Mouse (Mus musculus) liver, embryonic 11.5 days (tissue): ENCODE measurements around the gene Rarg. TPM values are rescaled to one million over a fixed set of nuclear protein-coding genes. Genes with fewer than 3 reads are reported as not detected.
A peak's percentile ranks its signal among the peaks of the same experiment; 100 is the strongest.

Experiments
- ATAC-seq: fragments of 200-750 bp; cut with Nextera tagmentation; replicated peaks from 2 replicates; pipeline ENCODE4 v1.8.0; 2017; ENCODE audit warnings: moderate number of reproducible peaks, mild to moderate bottlenecking, moderate TSS enrichment, moderate library complexity; ENCODE audit not compliant: low FRiP score
- DNase-seq: peaks from one replicate; pipeline ENCODE4 v3.0.0-alpha.2; 2017; ENCODE audit warnings: low spot score
- H3K27ac ChIP-seq: fragments of 300-500 bp; sonication (generic); 2 replicates; pipeline ENCODE4 v1.5.1; 2014; ENCODE audit warnings: mild to moderate bottlenecking, low read depth, low read length, control low read depth
- H3K27me3 ChIP-seq: fragments of 300-500 bp; sonication (generic); replicated peaks from 2 replicates; pipeline ENCODE4 v1.6.1; 2014; ENCODE audit warnings: low read length, mixed read lengths; ENCODE audit not compliant: control insufficient read depth, insufficient read depth
- H3K36me3 ChIP-seq: fragments of 300-500 bp; sonication (generic); 2 replicates; pipeline ENCODE4 v1.6.1; 2014; ENCODE audit warnings: mild to moderate bottlenecking, low read length, moderate library complexity, mixed read lengths; ENCODE audit not compliant: control insufficient read depth, insufficient read depth
- H3K4me1 ChIP-seq: fragments of 300-500 bp; sonication (generic); replicated peaks from 2 replicates; pipeline ENCODE4 v1.6.1; 2014; ENCODE audit warnings: low read length, mixed read lengths; ENCODE audit not compliant: control insufficient read depth, insufficient read depth
- H3K4me2 ChIP-seq: fragments of 300-500 bp; sonication (generic); 2 replicates; pipeline ENCODE4 v1.6.1; 2014; ENCODE audit warnings: mild to moderate bottlenecking, control low read depth, moderate library complexity
- H3K4me3 ChIP-seq: fragments of 300-500 bp; sonication (generic); 2 replicates; pipeline ENCODE4 v1.5.1; 2014; ENCODE audit warnings: low read depth, low read length, control low read depth
- H3K9ac ChIP-seq: fragments of 300-500 bp; sonication (generic); 2 replicates; pipeline ENCODE4 v1.6.1; 2014; ENCODE audit warnings: low read depth, low read length, control low read depth
- H3K9me3 ChIP-seq: fragments of 300-500 bp; sonication (generic); 2 replicates; pipeline ENCODE4 v1.6.1; 2016; ENCODE audit warnings: low read length, inconsistent platforms, mixed read lengths; ENCODE audit not compliant: control insufficient read depth
- WGBS: fragments of 180-500 bp; shearing (Covaris S2); extraction: QIAGEN DNeasy Blood & Tissue Kit; methylation state at CpG from one replicate; pipeline ENCODE4 v1.1.7; 2014; 5-methylcytosine and 5-hydroxymethylcytosine counted together
- polyA plus RNA-seq: library from polyadenylated mRNA; unstranded; fragments of >200 nt; fragmentation: Nextera tagmentation; extraction: Ambion mirVana; gene quantifications from 2 replicates; pipeline ENCODE4 v1.2.1, GENCODE M21; 2014

Gene Rarg
- 11.1 and 11.5 TPM in 2 replicates for polyA plus RNA-seq

- DNase-seq (no peak), ATAC-seq (no peak; the same call in 1 of the 2 replicates)
- peak within 1 kb of the TSS; percentile 59 for H3K4me3 ChIP-seq
- H3K4me2 ChIP-seq, result peak within 1 kb of the TSS; percentile 89
- peak within 1 kb of the TSS; percentile 40; the same call in 1 of the 2 replicates for H3K9ac ChIP-seq
- H3K4me1 ChIP-seq, result peaks cover 19% of the 10 kb centered on the region
- WGBS, result 1% methylated on average over 43 of the region's 46 CpGs
- H3K36me3 ChIP-seq, result no peaks in the 10 kb centered on the region
- H3K9me3 ChIP-seq, result no peaks in the 10 kb centered on the region
- peak within 1 kb of the TSS; percentile 19; the same call in 1 of the 2 replicates for H3K27ac ChIP-seq
- peaks cover 81% of the 10 kb centered on the region for H3K27me3 ChIP-seq
Observed at GRCm38 (mm10) chr15:102257202-102258075, at the start of gene Rarg. TSS of gene Rarg (minus strand) at chr15:102257517.

- 79% methylated on average over 6 of the region's 6 CpGs for WGBS
- H3K27ac ChIP-seq, result no peak overlapping the region
- no peak overlapping the region for H3K4me2 ChIP-seq
- DNase-seq (no peak), ATAC-seq (no peak)
- no peak overlapping the region for H3K9ac ChIP-seq
- no peaks in the 10 kb centered on the region for H3K27me3 ChIP-seq
- no peaks in the 10 kb centered on the region for H3K9me3 ChIP-seq
- H3K4me3 ChIP-seq, result no peak overlapping the region
- H3K36me3 ChIP-seq, result peaks cover 64% of the 10 kb centered on the region
- H3K4me1 ChIP-seq, result no peaks in the 10 kb centered on the region; the same call in 1 of the 2 replicates
Observed at GRCm38 (mm10) chr15:102302542-102302941, 45.2 kb upstream of the Rarg start.

GRCm38 (mm10) chr15:102296368-102297006, 39.2 kb upstream of the Rarg start:
- WGBS, result 3% methylated on average over 24 of the region's 24 CpGs
- Histone ChIP-seq H3K27ac (peak overlapping the region; percentile 46; the same call in 1 of the 2 replicates), H3K4me2 (peak overlapping the region; percentile 68), H3K4me1 (peaks cover 3% of the 10 kb centered on the region), H3K9me3 (no peaks in the 10 kb centered on the region), H3K36me3 (peaks cover 27% of the 10 kb centered on the region), H3K4me3 (peak overlapping the region; percentile 72), H3K9ac (peak overlapping the region; percentile 72), H3K27me3 (no peaks in the 10 kb centered on the region)
- no peak; the same call in none of the 2 replicates for ATAC-seq
- DNase-seq, result no peak

- Histone ChIP-seq H3K4me2 (peak within 1 kb of the TSS; percentile 68), H3K4me3 (peak within 1 kb of the TSS; percentile 72), H3K27me3 (no peaks in the 10 kb centered on the region), H3K36me3 (peaks cover 20% of the 10 kb centered on the region), H3K4me1 (peaks cover 3% of the 10 kb centered on the region), H3K27ac (peak within 1 kb of the TSS; percentile 46; the same call in 1 of the 2 replicates), H3K9ac (peak within 1 kb of the TSS; percentile 72), H3K9me3 (no peaks in the 10 kb centered on the region)
- DNase-seq, result peak; percentile 93
- WGBS, result 7% methylated on average over 25 of the region's 25 CpGs
- ATAC-seq, result peak; percentile 98
Observed at GRCm38 (mm10) chr15:102295633-102296367, 38.5 kb upstream of the Rarg start, which contains the start of gene Espl1. TSS of gene Espl1 (plus strand) at chr15:102296266.

GRCm38 (mm10) chr15:102287395-102287794, 30.1 kb upstream of the Rarg start:
- Histone ChIP-seq H3K36me3 (no peaks in the 10 kb centered on the region), H3K4me2 (no peak overlapping the region), H3K4me1 (peaks cover 14% of the 10 kb centered on the region), H3K27ac (no peak overlapping the region), H3K4me3 (no peak overlapping the region), H3K9me3 (no peaks in the 10 kb centered on the region), H3K27me3 (no peaks in the 10 kb centered on the region), H3K9ac (no peak overlapping the region)
- no peak for DNase-seq
- peak; percentile 55; the same call in 1 of the 2 replicates for ATAC-seq

GRCm38 (mm10) chr15:102283648-102284047, 26.3 kb upstream of the Rarg start:
- WGBS, result 37% methylated on average over 3 of the region's 3 CpGs
- H3K4me3 ChIP-seq, result no peak overlapping the region
- no peaks in the 10 kb centered on the region for H3K9me3 ChIP-seq
- H3K36me3 ChIP-seq, result peaks cover 9% of the 10 kb centered on the region
- ATAC-seq (no peak), DNase-seq (no peak)
- H3K4me1 ChIP-seq, result peaks cover 34% of the 10 kb centered on the region
- no peaks in the 10 kb centered on the region for H3K27me3 ChIP-seq
- no peak overlapping the region for H3K27ac ChIP-seq
- H3K4me2 ChIP-seq, result no peak overlapping the region
- no peak overlapping the region for H3K9ac ChIP-seq

GRCm38 (mm10) chr15:102282463-102283292, 25.4 kb upstream of the Rarg start:
- ATAC-seq (no peak), DNase-seq (no peak)
- Histone ChIP-seq H3K27me3 (no peaks in the 10 kb centered on the region), H3K9ac (no peak overlapping the region), H3K36me3 (peaks cover 9% of the 10 kb centered on the region), H3K4me1 (peaks cover 35% of the 10 kb centered on the region), H3K4me2 (peak overlapping the region; percentile 36), H3K4me3 (0 out of 2 replicates have a peak overlapping the region, but pooled peaks have one; percentile 3), H3K27ac (no peak overlapping the region; the same call in none of the 2 replicates), H3K9me3 (no peaks in the 10 kb centered on the region)
- WGBS, result 47% methylated on average over 8 of the region's 8 CpGs
